Mouse (Mus musculus): ENCODE results near the gene Vmo1.
A peak's percentile ranks its signal among the peaks of the same experiment; 100 is the strongest.
"Not testable (repeated sequence)": the region's sequence is repeated elsewhere in the genome, so short reads cannot be mapped to it uniquely, and the experiment has no call there.

Gene Vmo1

GRCm38 (mm10) chr11:70514288-70514687 is at the start of gene Vmo1:
Vmo1 (minus strand) TSS chr11:70514616.
- no peak for DNase-seq

GRCm38 (mm10) chr11:70563470-70564275 is 49.3 kb upstream of the Vmo1 start:
- DNase-seq = peak; percentile 54 to 70

DNA sequence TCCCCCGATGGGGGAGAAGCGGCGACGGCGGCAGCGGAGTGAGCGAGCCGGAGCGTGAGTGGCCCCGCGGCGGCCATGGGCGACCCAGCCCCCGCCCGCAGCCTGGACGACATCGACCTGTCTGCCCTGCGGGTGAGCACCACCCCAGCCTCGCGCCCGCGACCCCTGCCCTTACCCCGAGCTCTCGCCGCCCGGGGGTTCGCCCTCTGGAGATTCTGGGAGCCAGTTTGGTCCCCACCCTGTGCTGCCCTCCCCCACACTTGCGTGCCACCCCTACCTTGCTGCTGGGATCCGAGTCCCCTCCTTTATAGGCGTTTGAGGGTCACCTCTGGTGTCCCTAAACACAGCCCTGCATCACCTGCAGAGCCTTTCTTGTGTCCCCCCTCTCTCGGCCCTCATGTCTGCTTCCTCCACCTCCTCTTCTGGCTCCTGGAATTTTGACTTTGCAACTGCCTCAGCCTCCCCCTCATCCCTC is 48.6 kb upstream of the Vmo1 start:
- no peak for DNase-seq

GRCm38 (mm10) chr11:70562287-70562994 is 48.0 kb upstream of the Vmo1 start, which contains the start of gene Mink1:
Mink1 (plus strand) TSS chr11:70562881.
- DNase-seq = peak; percentile 89 to 97

GRCm38 (mm10) chr11:70561937-70562286 is 47.5 kb upstream of the Vmo1 start:
- no peak for DNase-seq

DNA sequence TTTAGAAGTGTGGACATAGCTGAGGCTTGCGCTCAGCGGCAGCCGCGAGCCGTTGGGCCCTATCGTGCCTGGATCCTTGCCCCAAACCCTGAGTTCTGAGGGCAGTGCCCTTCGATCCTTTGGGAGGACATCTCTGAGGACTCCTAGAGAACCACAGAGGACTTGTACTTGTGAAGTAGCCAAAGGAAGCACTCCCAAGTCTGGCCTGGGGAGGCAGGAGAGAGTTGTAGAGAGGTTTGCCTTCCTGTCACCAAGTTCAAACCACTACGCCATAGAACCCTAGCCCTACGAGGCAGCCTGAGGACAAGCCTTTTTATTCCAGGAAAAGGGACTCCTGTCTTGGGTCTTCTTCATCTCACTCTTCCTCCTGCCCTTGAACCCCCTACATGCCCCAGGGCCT is 43.1 kb upstream of the Vmo1 start:
- no peak for DNase-seq

DNA sequence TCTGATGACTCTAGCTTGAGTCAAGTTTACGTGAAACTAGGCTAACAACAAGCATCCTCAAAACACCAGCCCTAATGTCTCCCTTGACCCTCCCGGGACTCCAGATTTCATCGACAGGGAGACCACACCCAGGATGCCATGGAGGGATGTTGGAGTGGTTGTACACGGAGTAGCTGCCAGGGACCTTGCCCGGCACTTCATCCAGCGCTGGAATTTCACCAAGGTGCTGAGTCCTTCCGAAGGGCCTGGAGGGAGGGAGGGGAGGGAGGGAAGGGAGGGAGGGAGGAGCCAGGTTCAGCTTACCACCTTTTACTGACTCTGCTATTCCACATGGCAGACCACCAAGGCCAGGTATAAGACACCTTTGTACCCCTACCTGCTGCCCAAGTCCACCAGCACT is 39.5 kb upstream of the Vmo1 start:
- no peak for DNase-seq

GRCm38 (mm10) chr11:70551526-70551925 is 37.1 kb upstream of the Vmo1 start:
- no peak for DNase-seq

- DNase-seq = no peak
Measured at GRCm38 (mm10) chr11:70544496-70544895, 30.1 kb upstream of the Vmo1 start.

DNA sequence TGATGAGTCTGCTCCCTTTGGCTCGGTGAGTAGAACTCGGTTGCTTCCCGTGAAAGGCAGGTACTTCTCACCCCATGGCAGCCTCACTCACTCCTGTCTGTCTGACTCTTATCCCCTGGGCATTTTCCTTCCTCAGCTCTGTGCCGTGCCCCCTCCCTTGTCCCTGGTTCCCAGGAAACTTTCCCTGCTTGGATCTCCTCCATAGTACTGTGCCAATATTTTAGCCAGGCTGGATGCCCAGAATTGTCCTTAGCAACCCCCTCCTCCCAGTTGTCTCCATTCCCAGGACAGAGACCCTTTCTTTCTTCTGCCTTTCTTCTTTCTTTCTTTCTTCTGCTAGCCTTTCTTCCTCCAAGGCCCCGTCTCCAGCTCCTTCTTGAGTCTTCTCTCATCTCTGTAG is 27.0 kb upstream of the Vmo1 start:
- no peak for DNase-seq

- no peak for DNase-seq
Measured at GRCm38 (mm10) chr11:70540928-70541327, 26.5 kb upstream of the Vmo1 start.

DNA sequence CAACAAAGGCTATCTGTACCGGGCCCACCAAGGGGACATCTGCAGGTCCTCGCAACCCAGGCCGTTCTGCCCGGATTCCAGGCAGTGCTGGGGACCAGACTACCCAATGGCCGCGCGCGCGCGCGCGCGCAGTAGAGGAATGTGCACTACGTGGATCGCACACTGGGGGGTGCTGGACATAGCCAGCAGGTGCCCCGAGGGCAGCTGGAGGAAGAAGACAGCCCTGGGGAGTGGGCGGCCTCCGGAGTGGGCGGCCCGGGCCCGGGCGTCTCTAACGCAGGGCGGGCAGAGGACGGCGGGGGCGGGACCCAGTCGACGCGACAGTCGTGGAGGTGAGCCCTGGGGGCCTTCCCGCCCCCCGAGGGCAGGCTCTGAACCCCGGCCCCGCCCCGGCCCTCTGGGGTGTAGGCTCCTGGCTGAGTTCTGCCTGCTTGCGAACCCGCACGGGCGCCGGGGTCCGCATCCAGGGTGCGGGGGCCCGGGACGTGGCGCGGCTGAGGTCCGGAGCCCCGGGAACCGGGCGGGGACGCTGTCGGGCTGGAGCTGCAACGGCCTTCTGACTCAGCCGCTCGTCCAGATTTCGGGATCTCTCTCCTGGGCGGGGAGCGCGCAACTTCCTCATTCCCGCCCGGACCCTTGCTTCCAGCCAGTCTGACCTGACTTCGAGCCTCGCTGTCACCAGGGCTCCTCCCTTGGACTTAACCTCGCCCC is 25.6 kb upstream of the Vmo1 start, which contains the start of gene Pld2:
TSS of gene Pld2 (plus strand) at position 188 of the 711 bp plus-strand sequence.
- DNase-seq = peak; percentile 91 to 96

DNA sequence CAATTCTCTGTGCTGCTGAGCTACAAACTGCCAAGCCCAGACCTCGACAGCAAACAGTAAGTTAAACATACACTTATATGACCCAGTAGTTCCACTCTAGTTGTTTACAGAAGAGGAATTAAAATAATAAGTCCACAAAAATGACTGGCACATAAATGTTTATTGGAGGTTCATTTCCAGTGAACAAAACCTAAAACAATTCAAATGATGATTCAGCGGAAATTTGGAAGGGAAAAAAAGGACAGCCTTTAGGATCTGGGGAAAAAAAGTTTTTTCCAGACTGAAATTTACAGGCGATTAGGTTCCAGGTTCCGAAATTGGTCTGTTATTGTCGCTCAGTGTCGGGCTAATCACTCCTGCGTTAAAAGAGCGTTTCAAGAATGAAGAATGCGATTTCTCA is 25.0 kb upstream of the Vmo1 start:
- no peak for DNase-seq

DNA sequence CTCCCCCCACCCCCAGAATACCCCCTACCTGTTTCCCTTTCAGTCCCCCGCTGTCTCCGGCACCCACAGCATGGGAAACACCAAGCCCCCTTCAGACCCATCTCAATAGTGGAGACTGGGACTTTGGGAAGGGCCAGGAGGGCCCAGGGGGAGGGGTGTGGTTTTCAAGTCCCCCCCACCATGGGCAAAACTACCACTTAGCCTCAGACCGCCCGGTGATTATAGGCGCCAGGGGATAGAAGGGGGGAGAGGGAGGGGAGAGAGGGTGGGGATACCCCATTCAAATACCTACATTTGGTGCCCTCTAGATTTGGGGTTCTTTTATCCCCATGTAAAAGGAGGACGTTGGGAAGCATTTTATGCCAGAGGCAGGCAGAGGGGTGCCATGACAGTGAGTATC is 18.4 kb upstream of the Vmo1 start, which contains the start of gene Gm40193:
TSS of gene Gm40193 (minus strand) at position 101 of the 400 bp plus-strand sequence.
- no peak for DNase-seq

- DNase-seq = not testable (repeated sequence)
Measured at GRCm38 (mm10) chr11:70531065-70531464, 16.6 kb upstream of the Vmo1 start.

- DNase-seq = no peak
Measured at GRCm38 (mm10) chr11:70528610-70529009, 14.2 kb upstream of the Vmo1 start.

GRCm38 (mm10) chr11:70526211-70526610 is 11.8 kb upstream of the Vmo1 start:
- DNase-seq = no peak

GRCm38 (mm10) chr11:70525726-70526125 is 11.3 kb upstream of the Vmo1 start:
- DNase-seq = no peak

GRCm38 (mm10) chr11:70525184-70525678 is 10.8 kb upstream of the Vmo1 start, which contains the start of gene Psmb6:
Psmb6 (plus strand) TSS chr11:70525367.
- peak; percentile 93 to 98 for DNase-seq

DNA sequence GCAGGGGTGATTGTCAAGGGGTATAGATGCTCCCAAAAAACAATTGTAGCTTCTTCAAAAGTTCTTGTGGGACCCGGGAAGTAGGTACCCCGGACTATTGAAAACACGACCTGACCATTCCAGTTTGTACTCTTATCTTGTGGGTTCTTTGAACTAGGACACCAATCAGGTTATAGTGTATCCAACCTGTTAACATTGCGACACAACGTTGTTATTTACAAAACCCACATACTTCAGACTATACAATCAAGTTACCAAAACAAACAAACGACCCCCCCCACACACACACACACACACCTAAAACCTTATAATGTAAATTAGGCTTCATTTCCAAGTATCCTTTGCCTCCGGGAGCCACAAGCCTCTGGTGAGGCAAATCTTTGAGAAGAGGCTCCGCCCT is 10.4 kb upstream of the Vmo1 start:
- DNase-seq = no peak

- not testable (repeated sequence) for DNase-seq
Measured at GRCm38 (mm10) chr11:70523306-70523989, 9.0 kb upstream of the Vmo1 start.

- peak; percentile 40 to 60 for DNase-seq
Measured at GRCm38 (mm10) chr11:70520178-70520769, 5.9 kb upstream of the Vmo1 start.
